Mouse (Mus musculus): ENCODE results near the gene Rab7.
A peak's percentile ranks its signal among the peaks of the same experiment; 100 is the strongest.

Rab7 gene

GRCm38 (mm10) chr6:88003439-88003838, 41.6 kb downstream of the Rab7 start:
- DNase-seq (ENCODE audit: low read depth, low spot score), result no peak

DNA sequence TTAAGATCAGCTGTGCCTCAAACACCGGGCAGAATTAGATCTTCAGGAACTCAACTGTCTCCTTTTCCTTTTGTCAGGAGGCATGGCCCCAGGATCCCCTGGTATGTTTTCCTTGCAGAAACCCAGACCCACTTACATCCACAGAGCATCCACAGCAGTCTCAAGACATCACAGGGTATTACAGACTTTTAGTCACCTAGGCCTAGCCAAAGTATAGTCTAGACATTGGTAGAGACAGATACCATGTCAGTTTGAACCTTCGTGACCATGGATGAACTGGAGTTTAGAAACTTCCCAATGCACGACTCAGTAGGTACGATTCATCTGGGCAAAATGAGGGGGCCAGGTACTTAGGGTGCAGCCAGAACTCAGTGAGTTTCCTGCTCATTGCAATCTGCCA, 46.7 kb downstream of the Rab7 start:
- no peak for DNase-seq (ENCODE audit: low read depth, low spot score)

DNA sequence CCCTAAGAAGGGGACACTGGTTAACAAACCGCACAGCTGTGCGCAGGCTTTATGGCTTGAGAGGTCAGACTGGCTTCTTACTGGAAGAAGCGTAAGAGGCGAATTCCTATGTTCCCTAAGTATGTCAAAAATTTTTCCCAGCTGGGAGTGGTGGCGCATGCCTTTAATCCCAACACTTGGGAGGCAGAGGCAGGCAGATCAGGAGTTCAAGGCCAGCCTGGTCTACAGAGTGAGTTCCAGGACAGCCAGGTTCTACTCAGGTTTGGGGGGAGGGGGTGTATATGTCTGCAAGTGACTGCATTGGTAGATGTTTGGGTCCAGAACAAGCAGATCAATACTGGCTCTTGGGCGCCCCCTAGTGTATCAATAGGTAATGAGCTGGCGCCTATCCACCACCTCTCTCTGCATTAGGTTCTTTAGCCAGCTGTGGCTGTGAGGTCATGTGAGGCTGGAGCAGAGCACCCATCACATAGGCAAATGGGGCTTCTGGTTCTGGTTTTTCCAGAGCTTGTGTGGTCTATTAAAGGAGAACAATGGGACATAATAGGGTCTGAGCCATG, 47.3 kb downstream of the Rab7 start:
- peak; percentile 88 for DNase-seq (ENCODE audit: low read depth, low spot score)

DNA sequence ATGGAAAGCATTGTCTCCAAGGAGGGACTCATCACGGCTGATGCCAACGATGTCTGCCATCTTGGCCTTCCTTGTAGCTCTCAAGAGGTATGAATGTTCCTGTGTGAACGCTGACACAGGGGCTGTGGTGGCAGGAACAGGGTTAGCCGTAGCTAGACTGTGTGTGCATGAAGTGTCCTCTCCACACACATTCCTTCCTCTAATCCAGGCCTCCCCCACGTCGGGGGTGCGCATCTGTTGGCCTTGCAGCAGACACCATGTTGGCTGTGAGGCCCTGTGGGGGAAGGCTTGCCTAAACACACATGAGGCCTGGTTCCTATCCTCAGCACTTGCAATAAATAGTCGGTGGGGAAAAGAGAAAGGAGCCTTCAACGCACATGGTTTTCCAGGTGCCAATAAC, 48.5 kb downstream of the Rab7 start:
- no peak for DNase-seq (ENCODE audit: low read depth, low spot score)

- no peak for DNase-seq (ENCODE audit: low read depth, low spot score)
Measured at GRCm38 (mm10) chr6:87995519-87995918, 49.6 kb downstream of the Rab7 start.

- peak; percentile 86 for DNase-seq (ENCODE audit: low read depth, low spot score)
Measured at GRCm38 (mm10) chr6:87993790-87994571, 51.1 kb downstream of the Rab7 start.

GRCm38 (mm10) chr6:87992733-87993132, 52.3 kb downstream of the Rab7 start:
- DNase-seq (ENCODE audit: low read depth, low spot score), result no peak

GRCm38 (mm10) chr6:87991886-87992285, 53.2 kb downstream of the Rab7 start:
- DNase-seq (ENCODE audit: low read depth, low spot score), result no peak

DNA sequence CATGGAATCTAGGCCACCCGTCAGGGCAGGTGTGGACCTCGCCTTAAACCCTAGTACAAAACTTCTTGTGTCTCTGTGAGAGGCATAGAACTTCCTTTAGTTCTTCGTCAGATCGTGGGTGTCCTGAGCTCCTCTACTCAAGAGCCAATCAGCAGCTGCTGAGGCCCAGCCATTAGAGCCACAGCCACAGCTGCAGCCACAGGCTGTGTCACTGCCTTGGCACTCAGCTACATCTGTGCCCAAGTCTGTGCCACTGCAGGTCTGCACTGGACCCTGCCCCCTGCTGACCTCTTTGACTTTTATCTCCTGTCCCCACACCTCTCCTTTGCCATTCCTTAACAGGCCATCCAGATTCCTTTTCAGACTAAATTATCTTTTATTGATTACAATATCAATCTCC, 53.9 kb downstream of the Rab7 start:
- no peak for DNase-seq (ENCODE audit: low read depth, low spot score)

- DNase-seq (ENCODE audit: low read depth, low spot score), result no peak
Measured at GRCm38 (mm10) chr6:87982506-87982905, 62.6 kb downstream of the Rab7 start.

DNA sequence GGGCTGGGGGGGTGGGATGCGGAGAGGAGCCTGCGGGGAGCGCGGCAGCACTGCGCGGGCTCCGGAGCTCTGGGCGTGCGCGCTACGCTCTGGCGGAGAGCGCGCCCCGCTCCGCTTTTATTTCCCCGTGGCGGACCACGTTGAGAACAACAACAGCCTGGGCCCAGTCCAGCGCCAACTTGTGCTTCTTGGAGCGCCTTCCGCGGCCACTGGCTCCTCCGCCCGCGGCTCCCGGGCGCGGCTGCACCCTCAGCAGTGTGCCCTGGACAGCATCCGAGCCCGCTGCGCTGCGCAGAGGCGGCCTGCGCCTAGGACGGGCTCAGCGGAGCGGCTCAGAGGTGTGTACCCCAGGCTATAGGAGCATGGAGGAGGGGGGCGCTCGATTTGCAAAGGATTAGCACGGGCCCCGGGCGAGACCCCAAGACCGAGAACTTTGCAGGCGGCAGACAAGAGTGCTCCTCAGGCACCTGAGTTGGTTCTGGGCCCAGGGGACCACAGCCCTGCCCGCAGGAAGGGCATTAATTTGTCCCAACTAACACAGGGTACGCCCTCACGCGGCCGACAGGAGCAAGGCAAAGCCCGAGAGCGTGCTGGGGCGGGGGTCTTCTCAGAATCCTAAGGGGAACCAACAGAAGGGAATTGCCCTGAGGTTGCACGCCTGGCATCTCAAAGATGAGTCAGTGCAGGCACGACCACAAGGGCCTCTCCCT, 63.4 kb downstream of the Rab7 start, which contains the start of gene H1fx:
Gene H1fx, minus strand, starts transcription at position 91 of the 710 bp plus-strand sequence.
- DNase-seq (ENCODE audit: low read depth, low spot score), result peak; percentile 81

GRCm38 (mm10) chr6:87981030-87981485, 64.0 kb downstream of the Rab7 start:
- peak; percentile 47 for DNase-seq (ENCODE audit: low read depth, low spot score)

DNA sequence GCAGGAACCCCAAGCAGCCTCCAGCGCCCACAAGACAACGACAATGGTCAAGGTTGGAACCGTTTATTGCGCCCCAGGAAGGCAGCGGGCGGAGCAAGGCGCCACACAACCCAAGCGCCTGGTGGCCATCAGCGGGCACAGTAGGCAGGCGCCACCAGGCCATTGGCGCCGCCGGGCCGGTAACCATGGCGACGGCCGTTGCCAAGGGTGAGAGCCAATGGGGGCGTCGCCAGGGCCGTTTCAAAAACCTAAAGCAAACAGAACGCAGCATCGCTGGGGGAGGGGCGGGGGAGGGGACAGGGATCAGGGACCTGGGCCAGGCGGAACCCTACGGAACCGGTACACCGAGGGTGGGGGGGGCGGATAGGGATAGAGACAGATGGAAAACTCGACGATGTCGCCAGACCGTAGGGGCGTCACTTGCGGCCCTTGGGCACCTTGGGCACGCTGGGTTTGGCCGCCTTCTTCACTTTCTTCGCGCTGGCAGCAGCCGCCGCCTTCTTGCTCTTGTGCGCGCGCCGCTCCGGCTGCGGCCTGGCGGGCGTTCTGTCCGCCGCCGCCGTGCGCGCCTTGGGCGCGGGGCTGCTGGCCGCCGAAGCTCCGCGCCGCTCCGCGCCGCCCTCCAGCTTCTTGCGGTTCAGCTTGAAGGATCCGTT, 64.6 kb downstream of the Rab7 start:
- DNase-seq (ENCODE audit: low read depth, low spot score), result peak; percentile 86

DNA sequence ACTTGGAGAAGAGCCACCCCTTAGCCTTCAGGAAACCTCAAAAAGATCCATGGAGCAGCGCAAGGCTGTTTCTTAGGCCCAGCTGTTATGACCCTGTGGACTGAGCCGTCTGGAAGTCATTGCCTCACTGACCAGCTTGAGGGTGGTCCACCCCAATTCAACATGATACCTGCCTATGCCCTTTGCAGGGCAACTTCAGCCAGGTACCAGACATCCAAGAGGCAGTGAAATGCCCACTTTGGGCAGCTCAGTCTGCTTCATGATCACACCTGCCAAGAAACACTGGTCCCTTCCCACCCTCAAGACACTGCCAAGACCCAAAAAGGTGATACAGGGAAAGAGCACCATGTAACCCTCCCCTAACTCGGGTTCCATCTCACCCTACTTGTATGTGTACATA, 65.3 kb downstream of the Rab7 start:
- DNase-seq (ENCODE audit: low read depth, low spot score), result no peak

DNA sequence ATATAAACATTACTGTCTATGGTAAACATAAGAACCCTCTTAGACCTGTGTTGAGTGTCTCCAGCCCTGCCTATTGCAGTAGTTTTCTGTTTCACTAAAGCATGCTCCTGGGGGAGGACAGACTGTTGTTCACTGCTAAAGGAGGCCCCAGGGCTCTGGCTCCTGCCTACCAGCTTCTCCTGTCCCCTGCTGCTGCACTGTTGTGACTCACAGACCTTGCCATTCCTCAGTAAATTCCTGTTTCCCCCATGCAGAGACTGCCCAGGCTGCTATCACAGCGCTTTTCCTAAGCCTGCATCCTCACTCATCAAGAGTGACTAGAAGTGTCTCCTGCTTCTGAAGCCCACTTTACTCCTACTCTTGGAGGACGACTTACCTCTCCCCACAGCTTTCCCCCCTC, 75.0 kb downstream of the Rab7 start:
- DNase-seq (ENCODE audit: low read depth, low spot score), result no peak

- peak; percentile 38 for DNase-seq (ENCODE audit: low read depth, low spot score)
Measured at GRCm38 (mm10) chr6:87962457-87962856, 82.6 kb downstream of the Rab7 start.

Data from ES-CJ7 (cell line).